Mouse (Mus musculus) bone marrow, adult 2 months (tissue): ENCODE data around the gene Grhpr.

Source experiments
- CTCF ChIP-seq: fragments of 200-500 bp; IDR thresholded peaks from 2 replicates; pipeline ENCODE4 v1.5.1; 2011; ENCODE audit warnings: low read length, control low read depth; ENCODE audit not compliant: control insufficient read depth, insufficient read depth
- POLR2A ChIP-seq: fragments of 200-500 bp; IDR thresholded peaks from 2 replicates; pipeline ENCODE4 v1.6.1; 2011; ENCODE audit warnings: low read depth, mild to moderate bottlenecking, control low read depth, low read length, borderline replicate concordance; ENCODE audit not compliant: control insufficient read depth

DNA sequence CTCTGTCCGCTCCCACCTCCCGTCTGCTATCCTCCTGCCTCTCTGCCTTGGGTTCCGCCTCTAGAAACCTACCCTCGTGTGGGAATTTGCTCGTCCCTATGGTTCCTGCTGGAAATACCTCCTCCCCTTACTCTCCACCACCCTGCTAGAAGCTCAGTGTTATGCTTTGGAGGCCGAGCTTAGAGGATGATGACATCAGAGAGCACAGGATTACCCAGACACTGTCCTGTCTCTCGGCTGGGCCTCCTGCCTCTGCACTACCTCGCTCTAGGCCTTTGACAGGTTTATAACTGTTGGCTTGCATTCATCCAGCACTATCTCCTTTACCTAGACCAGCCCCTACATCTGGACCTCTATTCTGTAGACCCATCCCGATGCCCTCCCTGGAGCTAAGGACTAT lies 40.9 kb upstream of the Grhpr start:
- TF ChIP-seq POLR2A (no peak), CTCF (no peak)
